Mouse (Mus musculus): ENCODE measurements around the gene Snx13. TPM values are rescaled to one million over a fixed set of nuclear protein-coding genes. Genes with fewer than 3 reads are reported as not detected.

The Snx13 gene
- polyA plus RNA-seq, 1 experiment from 2014 or later, result 24.5 TPM

MicroRNAs encoded within 50 kb of the gene (microRNA counts, 519-probe panel; counts per million panel counts)
- 209 counts per million, percentile 61 among the panel's probes with 10 or more counts for microRNA mmu-miR-680

Small RNAs within 50 kb of the gene (microRNA-seq; reads per million reads assigned to microRNA genes)
- not detected for gene Mir680-3

Other genes starting within 250 kb of the Snx13 start
- 25.3 and 29.0 TPM in 2 replicates for gene Hdac9, start 130.1 kb upstream of the Snx13 start, polyA plus RNA-seq (2015; fragmentation: Nextera tagmentation; extraction: Ambion mirVana)
- not detected in 2 replicates for gene Prps1l1, start 62.4 kb upstream of the Snx13 start, polyA plus RNA-seq (2015; fragmentation: Nextera tagmentation; extraction: Ambion mirVana)

Data from heart, embryonic 13.5 days (tissue).